Mouse (Mus musculus): ENCODE measurements at regions not wholly inside any gene's neighbourhood (a gene's known extent, or its start where the extent isn't known, plus 50 kb on each side); places are given as distances from the start of the nearest gene placed in this dataset.

DNA sequence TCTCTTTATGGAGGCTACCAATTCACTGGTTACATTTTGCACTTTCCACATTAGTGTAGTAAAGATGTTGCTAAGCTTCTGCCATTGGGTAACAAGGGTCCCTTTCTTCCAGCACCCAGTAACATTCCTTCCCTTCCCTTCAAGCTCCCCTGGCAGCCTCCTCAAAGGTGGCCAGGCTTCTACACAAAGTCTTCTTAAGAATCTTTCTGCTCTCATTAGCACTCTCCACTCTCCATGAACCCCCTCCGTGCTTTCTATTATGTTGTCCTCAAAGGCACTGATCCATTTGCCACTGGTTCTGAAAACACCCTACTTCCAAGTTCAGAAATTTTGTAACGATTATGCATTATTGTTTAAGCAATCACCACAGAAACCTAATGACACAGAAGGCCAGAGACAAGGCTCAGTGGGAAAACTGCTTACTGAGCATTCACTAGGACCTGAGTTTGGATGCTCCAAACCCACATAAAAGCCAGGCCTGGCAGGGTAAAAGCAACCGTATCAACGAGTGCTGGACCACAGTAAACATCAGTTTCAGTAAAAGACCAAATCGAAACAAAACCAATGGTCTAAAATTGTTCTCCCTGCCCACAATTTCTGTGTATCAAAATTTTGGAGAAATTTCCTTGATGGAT, 522.6 kb downstream of the Gja1 start:
- DNase-seq: no peak

DNA sequence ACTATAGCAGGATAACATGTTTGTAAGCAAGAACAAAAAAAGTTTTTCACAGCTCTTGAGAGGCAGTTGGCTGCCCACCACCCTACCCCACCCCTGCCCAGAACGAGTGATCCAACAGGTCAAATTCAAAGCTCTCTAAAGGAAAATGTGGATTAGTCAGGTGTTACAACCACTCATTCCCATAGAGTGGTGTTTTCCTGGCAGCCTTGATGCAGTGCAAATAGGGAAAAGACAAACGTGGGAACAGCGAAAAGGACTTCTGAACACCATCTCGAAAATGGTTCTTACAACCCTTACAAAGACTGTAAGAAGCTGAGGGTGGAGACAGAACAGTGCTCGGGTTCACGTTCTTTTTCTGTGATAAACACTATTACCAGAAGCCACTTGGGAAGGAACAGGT, 523.8 kb downstream of the Gja1 start:
- no peak for DNase-seq

DNA sequence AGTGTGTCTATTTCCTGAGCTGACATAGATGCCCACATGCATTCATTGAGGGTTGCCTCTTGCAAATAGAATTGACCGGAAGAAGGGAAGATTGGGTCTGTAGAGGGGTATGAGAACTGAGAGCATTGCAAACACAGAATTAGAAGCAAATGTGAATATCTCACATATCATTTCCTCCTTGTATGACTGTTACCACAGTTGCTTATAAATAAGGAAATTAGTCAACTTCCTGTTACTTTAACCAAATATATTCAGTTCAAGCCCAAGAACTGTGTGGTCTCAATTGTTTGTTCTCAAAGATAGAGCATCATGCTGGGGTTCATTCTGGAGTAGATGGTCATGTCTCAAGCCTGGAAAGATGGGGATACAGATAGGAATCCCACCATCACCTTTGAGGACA, 535.6 kb downstream of the Gja1 start:
- no peak for DNase-seq

DNA sequence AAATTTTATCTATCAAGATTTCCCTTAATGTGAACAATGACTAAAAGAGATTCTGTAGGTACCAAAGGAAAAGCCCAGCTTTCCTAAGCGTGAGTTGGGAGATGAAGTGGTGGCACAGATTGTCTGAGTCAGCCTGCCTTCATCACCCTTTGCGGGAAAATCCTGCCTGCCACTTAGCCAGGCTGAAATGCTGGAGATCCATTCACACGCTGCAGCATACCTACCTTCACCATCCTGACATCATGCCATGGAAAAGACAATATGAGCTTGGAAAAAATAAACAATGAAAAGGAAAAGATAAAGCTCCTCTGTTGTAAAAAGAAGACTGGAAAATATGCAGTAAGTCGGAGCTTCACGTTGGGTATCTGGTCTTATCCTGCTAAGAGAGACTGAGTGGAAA, 537.0 kb downstream of the Gja1 start:
- DNase-seq: no peak

DNA sequence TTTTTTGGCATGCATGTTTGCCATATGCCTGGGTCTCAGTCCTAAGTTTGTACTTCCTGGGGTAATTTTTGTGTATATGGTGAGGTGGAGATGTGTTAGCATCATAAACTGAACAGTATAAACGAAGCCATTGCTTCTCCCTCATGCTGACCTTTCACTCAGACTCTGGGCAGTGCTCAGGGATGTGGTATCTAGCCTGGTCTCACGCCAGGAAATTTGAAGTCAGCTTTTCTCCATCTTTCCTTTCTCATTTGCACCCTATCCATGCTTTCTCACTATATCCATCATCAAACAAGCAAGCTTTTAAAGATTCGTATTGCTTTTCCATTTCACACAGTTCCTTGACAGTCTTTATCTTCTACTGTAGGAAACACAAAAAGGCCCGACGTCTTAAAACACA, 541.3 kb downstream of the Gja1 start:
- no peak for DNase-seq

DNA sequence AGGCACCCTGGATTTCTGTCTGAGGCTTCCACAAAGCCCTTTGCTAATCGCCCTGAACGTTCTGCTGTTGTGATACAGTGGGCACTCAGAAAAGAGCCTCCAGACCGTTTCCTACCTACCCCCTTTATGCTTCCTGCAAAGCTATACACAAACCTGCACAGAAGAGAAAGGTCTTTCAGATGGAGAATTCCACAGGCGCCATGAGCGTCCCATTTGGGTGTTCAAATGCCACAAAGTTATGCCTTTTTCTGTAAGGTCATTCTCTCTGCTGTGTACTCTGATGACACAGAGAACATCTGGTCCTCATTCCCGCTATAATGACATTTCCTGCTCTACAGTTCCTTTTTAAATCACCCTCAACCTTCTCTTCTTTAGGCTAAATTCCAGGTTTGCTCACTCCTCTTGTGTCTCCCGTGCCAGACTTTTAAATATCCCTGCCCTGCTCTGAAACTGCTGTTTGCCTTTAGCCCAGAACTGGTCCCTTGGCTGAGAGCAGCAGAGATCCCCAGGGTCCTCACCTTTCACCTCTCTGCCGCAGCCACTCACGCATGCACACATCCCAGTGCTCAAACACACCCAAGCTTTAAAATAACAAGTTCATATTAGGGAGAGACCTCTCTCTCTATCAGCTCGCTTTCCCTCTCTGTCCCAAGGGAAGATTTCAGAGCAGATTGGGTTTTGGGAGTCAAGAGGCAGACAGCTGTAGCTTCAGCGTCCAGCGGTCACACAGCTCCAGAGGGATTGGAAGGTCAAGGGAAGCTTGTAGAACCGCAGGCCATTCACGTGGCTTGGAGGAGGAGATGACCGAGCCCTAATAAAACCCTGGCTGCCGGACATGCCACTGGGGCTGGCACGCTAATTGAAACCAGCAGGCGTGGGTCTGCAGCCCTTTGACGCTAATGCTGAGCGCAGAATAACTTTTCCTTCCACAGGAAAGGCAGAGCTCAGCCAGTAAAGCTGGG, 543.9 kb downstream of the Gja1 start:
- peak; percentile 58 to 68 for DNase-seq

DNA sequence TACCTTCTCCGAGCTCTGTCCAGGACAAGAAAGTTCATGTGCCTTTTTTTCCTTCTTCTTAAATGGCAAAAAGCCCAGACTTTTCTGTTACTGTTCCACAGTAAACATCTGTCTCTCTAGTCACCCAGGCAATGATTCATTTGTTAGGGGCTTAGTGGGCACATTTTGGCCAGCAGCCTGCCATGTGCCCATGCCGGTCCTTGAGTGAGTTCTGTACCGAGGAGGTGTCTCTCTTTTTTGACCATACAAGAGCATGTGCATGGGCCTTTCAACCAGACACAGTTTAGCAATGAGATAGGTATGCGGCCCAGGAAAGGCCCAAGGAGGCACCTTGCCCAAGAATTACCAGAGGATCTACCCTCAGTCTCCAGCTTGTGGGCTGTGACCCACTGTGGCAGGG, 551.0 kb upstream of the Hsf2 start:
- no peak for DNase-seq

DNA sequence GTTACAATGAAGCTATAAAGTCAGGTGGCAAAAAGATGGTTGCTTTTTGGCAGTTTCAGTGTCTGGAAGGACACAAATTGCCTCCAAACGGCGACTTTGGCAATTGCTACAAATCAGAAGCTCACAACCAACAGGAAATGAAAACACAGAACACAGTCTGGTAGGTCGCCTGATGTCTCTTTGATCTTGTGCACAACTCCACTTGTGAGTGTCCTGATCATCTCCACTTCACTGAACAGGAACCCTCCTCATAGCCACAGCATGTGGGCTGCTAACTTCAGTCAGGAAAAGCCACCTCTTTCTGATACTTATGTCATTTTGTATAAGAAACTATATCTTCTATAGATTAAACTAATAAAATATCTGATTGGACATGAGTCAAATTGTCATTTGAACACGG, 544.2 kb upstream of the Hsf2 start:
- DNase-seq: no peak

DNA sequence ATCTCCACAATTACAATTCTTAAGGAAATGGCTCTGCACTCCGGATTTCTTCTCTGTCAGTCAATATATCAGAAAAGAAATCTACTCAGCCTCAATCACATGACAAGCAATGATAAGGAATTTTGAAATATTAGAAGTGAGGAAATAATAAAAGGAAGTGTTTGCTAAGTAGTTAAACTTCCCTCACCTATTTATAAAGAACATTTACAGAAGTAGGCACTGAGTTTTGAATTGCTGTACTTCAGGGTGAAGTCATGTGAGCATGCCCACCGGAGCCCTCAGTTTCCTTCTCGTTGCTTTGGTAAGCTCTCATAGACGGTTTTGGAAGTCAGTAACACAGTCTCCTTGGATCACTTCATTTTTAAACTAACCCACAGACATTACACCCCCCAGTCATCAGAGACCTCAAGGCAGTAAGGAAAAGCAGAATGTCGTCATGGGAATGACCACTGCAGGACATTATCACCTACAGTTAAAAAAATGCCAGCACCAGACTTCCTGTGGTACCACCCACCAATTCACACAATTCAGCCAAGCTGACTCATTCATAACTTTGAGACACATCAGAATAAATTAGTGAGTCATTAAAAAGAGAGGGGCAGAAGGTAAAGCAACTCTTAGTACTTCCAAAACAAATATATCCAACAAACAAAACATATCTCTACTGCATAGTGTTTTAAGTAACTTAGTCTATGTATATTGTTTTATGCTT, 541.6 kb upstream of the Hsf2 start:
- no peak for DNase-seq

DNA sequence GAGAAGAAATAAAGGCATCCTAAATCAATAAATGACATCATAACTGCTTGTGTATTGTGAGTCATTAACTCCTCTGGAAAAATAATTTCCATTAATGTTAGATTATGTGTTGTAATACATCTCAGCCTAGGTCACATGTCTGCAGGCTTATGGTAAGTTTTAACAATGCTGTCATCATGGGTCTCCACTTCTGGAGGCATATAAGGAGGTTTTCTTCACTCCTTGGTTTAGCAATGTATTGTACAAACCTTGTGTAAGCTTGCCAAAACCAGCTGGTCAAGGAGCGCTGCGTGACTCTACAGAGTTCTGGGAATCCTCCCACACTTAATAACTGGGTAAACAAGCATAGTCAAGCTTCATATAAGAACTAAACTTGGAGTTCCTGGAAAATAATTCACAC, 529.5 kb upstream of the Hsf2 start:
- no peak for DNase-seq

DNA sequence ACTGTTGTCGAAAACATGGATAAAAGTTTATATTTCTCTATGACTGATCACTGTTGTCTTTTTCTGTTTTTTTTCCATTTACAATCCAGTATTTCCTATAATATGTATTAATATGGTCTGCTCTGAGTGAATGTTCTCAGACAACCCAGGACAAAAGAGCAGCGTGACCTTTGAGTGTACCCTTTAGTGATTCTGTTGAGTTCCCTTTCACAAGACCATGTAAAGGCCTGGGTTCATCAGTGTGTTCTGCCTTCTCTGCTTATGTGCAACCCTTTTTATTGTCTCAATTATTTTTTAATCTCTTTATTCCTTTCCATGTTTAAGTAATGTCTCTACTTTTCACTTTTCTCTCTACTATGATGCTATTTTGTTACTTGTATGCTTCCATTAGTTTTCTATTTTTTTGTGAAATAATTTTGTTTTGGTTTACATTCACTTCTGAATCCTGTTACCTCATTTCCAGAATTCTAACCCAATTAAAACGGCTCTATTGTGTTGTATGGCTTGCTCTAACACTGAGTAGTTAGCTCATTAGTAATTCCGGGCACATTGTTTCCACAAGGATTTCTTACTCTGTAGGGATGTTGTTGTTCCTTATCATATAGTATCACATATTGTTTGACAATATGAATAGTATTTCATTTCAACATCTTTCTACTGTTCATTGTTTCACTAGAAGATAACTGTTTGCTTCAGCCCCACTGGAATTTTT, 523.9 kb upstream of the Hsf2 start:
- DNase-seq: no peak

DNA sequence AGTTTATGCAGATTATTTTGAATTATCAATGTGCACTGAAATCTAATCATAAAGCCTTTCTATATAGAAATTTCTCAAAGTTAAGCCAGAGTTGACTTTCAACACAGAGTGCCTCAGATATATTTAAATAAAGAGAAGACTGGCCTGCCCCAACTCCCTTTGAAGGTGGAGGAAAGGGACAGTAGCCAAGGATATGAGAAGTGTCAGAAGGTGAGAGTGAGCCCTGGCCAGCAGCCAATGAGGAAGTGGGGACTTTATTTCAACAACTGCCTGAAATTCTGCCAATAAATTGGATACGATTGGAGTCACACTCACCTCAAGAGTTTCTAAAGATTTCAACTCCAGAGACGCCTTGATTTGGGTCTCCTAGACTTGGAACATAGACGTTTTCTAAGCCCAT, 523.0 kb upstream of the Hsf2 start:
- peak; percentile 24 to 28 for DNase-seq

DNA sequence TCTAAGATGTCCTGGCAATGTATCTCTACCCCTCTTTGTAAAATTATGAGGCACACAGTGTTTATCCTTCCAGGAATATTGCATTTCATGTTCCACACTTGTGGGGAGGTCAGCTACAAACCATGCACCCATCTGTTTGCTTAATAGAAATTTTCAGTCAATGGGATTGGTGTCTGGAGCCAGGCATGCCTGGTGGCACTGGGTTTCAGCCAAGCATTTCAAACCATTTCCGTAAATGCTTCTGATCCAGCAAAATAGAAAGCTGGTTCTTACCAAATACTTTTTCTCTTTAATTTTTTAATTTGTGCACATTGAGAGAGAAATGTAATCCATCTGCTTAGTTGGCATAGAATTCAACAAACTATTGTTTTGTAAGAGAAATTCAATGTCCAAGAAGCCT, 517.3 kb upstream of the Hsf2 start:
- DNase-seq: no peak

DNA sequence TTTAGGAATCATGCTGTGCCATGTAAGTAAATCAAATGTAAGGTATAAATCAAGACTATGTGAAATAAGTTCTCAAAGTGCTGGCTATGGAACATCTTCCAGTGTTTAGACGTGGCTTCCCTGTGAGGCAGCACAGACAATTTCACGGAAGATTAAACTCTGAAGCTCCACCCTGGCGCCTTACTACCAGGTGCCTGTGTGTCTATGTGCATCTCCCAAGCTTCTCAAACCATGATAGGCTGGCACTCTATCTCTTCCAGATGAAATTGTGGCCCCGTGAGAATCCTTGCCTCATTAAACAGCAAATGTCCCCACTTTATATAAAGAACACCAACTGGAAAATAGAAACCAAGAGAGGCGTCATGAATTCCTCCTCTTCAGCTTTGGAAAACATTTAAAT, 511.4 kb upstream of the Hsf2 start:
- no peak for DNase-seq

DNA sequence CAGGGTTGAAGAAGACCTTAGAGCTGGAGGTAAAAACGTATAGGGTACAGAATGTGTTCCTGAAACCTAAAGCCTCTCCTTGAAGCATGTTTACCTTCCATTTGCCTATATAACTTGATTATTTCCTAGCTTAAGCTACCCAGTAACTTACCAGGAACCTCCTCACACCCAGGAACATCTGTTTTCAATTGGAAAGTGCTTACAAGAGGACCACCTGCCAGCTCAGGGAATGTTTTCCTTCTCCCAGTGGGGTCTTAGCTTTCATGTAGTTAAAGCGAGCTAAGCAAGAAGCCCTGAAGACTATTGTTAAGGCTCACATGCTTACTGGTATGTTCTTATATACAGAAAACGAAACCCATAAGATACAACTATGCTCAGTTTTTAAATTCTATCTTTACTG, 506.6 kb upstream of the Hsf2 start:
- DNase-seq: no peak

DNA sequence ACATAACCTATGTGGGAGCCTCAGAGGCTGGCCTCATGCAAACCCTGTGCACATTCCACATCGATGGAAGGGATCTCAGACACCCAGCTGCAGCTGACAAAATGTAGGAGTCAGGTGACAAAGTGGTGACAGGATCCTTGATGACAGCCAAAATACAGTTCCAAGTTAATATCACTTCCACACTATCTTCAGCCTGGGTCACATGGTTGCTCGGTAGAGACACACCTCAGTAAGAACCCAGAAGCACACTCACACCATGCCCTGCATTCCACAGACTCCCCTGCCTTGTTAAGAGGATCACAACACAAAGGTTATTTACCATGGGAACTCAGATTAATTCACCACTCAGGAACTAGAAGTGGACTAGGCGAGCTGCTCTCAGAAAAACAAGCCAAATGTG, 505.4 kb upstream of the Hsf2 start:
- no peak for DNase-seq

DNA sequence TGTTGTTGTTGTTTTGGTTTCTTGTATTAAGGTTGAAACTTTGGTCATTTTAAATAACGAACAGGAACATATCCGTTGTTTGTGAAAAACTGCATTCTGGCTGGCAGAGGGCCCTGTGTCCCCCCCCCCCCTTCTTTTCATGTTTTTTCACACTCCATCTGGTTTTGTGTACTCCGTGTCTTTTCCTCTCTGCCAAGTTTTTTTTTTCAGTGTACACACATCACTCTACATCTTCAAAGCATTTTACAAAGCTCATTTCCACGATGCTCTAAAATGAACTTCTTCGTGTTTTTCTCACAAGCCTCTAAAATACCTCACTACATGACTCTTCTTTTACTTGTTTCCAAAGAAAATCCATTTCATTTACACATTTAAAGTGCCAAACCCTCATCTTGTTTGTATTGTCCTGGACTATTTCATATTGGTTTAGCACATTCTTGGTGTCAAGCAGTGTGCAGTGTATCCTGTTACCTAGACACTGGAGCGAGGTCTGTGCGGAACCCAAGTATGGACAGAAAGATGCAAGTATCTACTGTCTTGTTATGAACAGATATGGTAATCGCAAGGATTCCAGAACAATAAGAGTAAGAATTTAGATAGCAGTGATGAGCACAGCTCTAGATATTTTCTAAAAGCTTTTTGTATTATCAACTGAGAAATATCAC, 503.5 kb upstream of the Hsf2 start:
- no peak for DNase-seq

DNA sequence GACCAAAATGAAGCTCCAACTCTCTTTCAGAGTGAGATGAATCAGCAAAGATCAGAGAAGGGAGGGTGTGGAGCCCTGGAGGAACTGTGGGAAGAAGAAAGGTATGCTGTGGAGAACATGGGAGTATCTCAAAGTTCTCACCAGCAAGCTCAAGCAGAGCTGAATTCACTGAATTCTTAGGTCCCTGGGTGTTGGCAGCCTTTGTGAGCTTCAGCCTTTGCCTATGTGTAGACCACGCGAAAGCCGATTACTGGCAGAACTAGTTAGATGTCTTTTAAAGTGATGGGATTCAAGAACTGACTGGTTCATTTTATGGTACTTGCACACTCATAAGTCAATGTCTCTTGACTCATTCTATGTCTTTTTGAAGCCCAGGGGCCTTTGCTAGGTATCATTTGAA, 491.2 kb upstream of the Hsf2 start:
- DNase-seq: no peak

DNA sequence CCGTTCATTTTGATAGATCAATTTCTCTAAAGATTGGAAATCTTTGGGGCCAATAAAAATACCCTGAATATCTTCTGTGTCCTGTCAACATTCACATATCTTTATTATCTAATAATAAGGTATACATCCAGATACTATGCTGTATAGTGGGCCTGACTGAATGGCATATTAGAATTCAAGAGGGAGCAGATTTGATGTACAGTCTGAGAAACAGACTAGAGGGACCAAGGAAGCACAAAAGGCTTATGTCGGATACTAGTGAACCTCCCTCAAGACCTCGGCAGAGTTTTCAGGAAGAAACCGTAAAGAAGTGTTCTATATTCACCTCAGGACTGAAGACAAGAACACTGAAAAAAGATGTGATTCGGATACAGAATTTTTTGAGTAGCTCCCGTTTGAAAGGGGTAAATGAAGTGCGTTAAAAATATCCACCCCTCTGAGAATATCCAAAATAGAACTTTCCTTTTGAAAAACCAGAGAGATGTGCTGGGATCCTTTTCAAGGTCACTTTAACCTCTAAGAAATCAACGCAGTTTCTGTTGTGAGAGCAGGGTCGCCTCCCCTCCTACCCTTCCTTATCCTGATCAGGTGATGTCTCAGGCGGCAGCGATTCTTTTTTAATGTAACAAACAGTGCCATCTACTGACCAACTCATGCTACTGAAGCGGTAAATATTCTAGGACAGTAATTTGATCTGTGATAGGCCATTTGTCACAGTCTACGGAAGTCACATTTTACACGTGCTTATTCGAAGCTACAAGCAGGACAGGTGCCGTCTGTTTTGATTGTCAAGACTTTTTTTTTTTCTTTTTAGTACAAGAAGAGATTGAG, 485.1 kb upstream of the Hsf2 start:
- DNase-seq: peak; percentile 16 to 40

DNA sequence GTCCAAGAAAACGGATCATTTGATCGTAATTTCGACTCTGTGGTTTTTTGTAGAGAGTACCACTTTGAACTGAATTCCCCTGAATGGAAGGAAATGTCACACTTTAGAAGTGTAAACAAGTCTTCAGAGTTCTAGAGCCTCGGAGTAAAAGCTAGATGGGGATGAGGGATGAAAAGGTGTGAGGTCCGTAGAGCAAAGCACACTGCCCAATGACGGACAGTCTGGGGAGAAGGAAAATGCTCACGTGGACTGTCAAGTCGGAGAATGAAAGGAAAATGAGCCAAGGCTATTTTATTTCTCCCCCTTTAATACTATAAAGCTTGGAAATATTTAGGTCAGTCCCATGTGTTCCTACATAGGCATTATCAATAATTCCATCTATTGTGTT, 484.5 kb upstream of the Hsf2 start:
- no peak for DNase-seq

DNA sequence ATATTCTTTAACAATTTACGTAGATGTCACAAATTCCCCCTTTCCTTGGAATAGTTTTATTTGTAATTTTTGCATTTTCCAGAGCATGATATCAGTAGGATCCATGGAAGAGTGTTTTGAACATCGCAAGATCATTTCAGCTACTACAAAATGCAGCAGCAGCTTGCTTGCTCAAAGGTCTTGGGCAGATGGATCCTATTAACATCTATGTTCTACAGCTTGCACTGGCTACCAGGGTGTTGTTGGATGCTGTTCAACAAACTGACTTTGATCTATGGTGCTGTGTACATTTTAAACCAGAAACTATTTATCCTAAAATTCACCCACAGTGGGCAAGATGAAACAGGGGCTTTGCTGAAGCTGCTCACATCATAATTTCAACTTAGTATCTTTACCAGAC, 448.5 kb upstream of the Hsf2 start:
- peak in 1 of 2 experiments; percentile 2 for DNase-seq

DNA sequence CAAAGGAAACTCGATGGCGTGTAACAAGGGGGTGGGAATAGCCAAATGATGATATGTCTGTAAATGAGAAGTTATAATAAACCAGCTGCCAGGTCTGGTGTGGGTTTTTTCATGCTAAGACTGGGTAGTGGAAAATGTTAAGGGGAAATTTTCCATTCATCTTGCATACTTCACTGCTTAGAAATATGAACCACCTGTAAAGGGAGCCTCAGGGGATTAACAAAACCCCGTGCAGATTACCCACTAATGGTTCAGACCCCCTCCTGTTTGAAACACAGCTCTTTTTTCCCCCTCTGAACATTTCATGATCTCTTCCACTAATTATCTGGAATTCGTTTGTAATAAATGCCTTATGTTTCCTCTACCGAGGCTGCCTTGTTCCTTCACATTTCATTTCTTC, 446.0 kb upstream of the Hsf2 start:
- no peak for DNase-seq
